Mouse (Mus musculus) lung, embryonic 16.5 days (tissue): Measurements from ENCODE around the gene Mapk13. TPM values are rescaled to one million over a fixed set of nuclear protein-coding genes. Genes with fewer than 3 reads are reported as not detected.

Experiments used
- ATAC-seq: fragments of 200-750 bp; cut with Nextera tagmentation; 2 replicates; pipeline ENCODE4 v1.8.0; 2017; ENCODE audit warnings: low read depth, mild to moderate bottlenecking, moderate library complexity
- H3K27ac ChIP-seq: fragments of 300-500 bp; sonication (generic); 2 replicates; pipeline ENCODE4 v1.5.1; 2014; ENCODE audit warnings: mild to moderate bottlenecking, control low read depth, low read length
- H3K27me3 ChIP-seq: fragments of 300-500 bp; sonication (generic); 2 replicates; pipeline ENCODE4 v1.6.1; 2014; ENCODE audit warnings: low read depth, low read length, mixed read lengths; ENCODE audit not compliant: control insufficient read depth, insufficient read depth
- H3K36me3 ChIP-seq: fragments of 300-500 bp; sonication (generic); 2 replicates; pipeline ENCODE4 v1.6.1; 2014; ENCODE audit warnings: low read length; ENCODE audit not compliant: control insufficient read depth, insufficient read depth
- H3K4me1 ChIP-seq: fragments of 300-500 bp; sonication (generic); replicated peaks from 2 replicates; pipeline ENCODE4 v1.6.1; 2014; ENCODE audit warnings: low read length, mixed read lengths; ENCODE audit not compliant: control insufficient read depth, insufficient read depth
- H3K4me2 ChIP-seq: fragments of 300-500 bp; sonication (generic); 2 replicates; pipeline ENCODE4 v1.6.1; 2014; ENCODE audit warnings: low read depth, low read length, control low read depth
- H3K4me3 ChIP-seq: fragments of 300-500 bp; sonication (generic); 2 replicates; pipeline ENCODE4 v1.5.1; 2014; ENCODE audit warnings: mild to moderate bottlenecking, low read length, control low read depth
- H3K9ac ChIP-seq: fragments of 300-500 bp; sonication (generic); 2 replicates; pipeline ENCODE4 v1.6.1; 2014; ENCODE audit warnings: low read length, control low read depth
- H3K9me3 ChIP-seq: fragments of 300-500 bp; sonication (generic); 2 replicates; pipeline ENCODE4 v1.6.1; 2016; ENCODE audit warnings: low read length; ENCODE audit not compliant: control insufficient read depth
- WGBS: fragments of 180-500 bp; shearing (Covaris S2); extraction: QIAGEN DNeasy Blood & Tissue Kit; methylation state at CpG from one replicate; pipeline ENCODE4 v1.1.7; 2014; 5-methylcytosine and 5-hydroxymethylcytosine counted together
- polyA plus RNA-seq: library from polyadenylated mRNA; unstranded; fragments of >200 nt; fragmentation: Nextera tagmentation; extraction: Ambion mirVana; gene quantifications from 2 replicates; pipeline ENCODE4 v1.2.1, GENCODE M21; 2015

Mapk13 gene
- polyA plus RNA-seq, 1 experiment from 2014 or later: 78.6 TPM

GRCm38 (mm10) chr17:28745773-28746172 lies 23.3 kb upstream of the Mapk13 start:
- WGBS: 83% methylated on average over 6 of the region's 6 CpGs
- no peak overlapping the region for H3K9ac ChIP-seq
- peaks cover 51% of the 10 kb centered on the region for H3K36me3 ChIP-seq
- no peak overlapping the region for H3K27ac ChIP-seq
- H3K4me2 ChIP-seq: no peak overlapping the region
- ATAC-seq: no peak
- no peaks in the 10 kb centered on the region for H3K9me3 ChIP-seq
- no peaks in the 10 kb centered on the region for H3K27me3 ChIP-seq
- no peaks in the 10 kb centered on the region for H3K4me1 ChIP-seq
- H3K4me3 ChIP-seq: no peak overlapping the region

- H3K36me3 ChIP-seq: peaks cover 32% of the 10 kb centered on the region
- H3K27ac ChIP-seq: no peak overlapping the region
- no peak overlapping the region for H3K4me2 ChIP-seq
- no peak for ATAC-seq
- no peaks in the 10 kb centered on the region for H3K9me3 ChIP-seq
- no peaks in the 10 kb centered on the region for H3K27me3 ChIP-seq
- H3K4me1 ChIP-seq: no peaks in the 10 kb centered on the region
- WGBS: 84% methylated on average over 4 of the region's 4 CpGs
- H3K4me3 ChIP-seq: no peak overlapping the region
- H3K9ac ChIP-seq: no peak overlapping the region
These were observed 21.1 kb upstream of the Mapk13 start for GRCm38 (mm10) chr17:28748001-28748400.

- no peak overlapping the region for H3K4me3 ChIP-seq
- ATAC-seq: no peak
These were observed 18.5 kb upstream of the Mapk13 start for GRCm38 (mm10) chr17:28750580-28750979.

GRCm38 (mm10) chr17:28756447-28756846 lies 12.7 kb upstream of the Mapk13 start:
- ATAC-seq: no peak

More at GRCm38 (mm10) chr17:28750580-28750979, 18.5 kb upstream of the Mapk13 start:
- Histone ChIP-seq H3K27ac (no peak overlapping the region), H3K36me3 (peaks cover 9% of the 10 kb centered on the region), H3K9ac (no peak overlapping the region), H3K27me3 (no peaks in the 10 kb centered on the region), H3K4me1 (no peaks in the 10 kb centered on the region), H3K9me3 (no peaks in the 10 kb centered on the region), H3K4me2 (no peak overlapping the region)
- 70% methylated on average over 6 of the region's 6 CpGs for WGBS

GRCm38 (mm10) chr17:28757470-28757869 lies 11.6 kb upstream of the Mapk13 start:
- H3K36me3 ChIP-seq: no peaks in the 10 kb centered on the region
- H3K27ac ChIP-seq: no peak overlapping the region
- H3K4me1 ChIP-seq: no peaks in the 10 kb centered on the region
- H3K9ac ChIP-seq: no peak overlapping the region
- H3K9me3 ChIP-seq: no peaks in the 10 kb centered on the region
- 59% methylated on average over 2 of the region's 2 CpGs for WGBS
- no peak overlapping the region for H3K4me3 ChIP-seq
- no peak overlapping the region for H3K4me2 ChIP-seq
- H3K27me3 ChIP-seq: no peaks in the 10 kb centered on the region
- ATAC-seq: no peak

More at GRCm38 (mm10) chr17:28756447-28756846, 12.7 kb upstream of the Mapk13 start:
- no peaks in the 10 kb centered on the region for H3K4me1 ChIP-seq
- WGBS: 62% methylated on average over 5 of the region's 5 CpGs
- no peak overlapping the region for H3K27ac ChIP-seq
- H3K9ac ChIP-seq: no peak overlapping the region
- H3K27me3 ChIP-seq: no peaks in the 10 kb centered on the region
- H3K4me2 ChIP-seq: no peak overlapping the region
- no peaks in the 10 kb centered on the region for H3K36me3 ChIP-seq
- no peaks in the 10 kb centered on the region for H3K9me3 ChIP-seq
- no peak overlapping the region for H3K4me3 ChIP-seq

- H3K9me3 ChIP-seq: no peaks in the 10 kb centered on the region
- no peak for ATAC-seq
- H3K4me2 ChIP-seq: no peak overlapping the region
- no peak overlapping the region for H3K27ac ChIP-seq
- H3K9ac ChIP-seq: no peak overlapping the region
- no peaks in the 10 kb centered on the region for H3K36me3 ChIP-seq
- no peak overlapping the region for H3K4me3 ChIP-seq
- 49% methylated on average over 8 of the region's 8 CpGs for WGBS
- H3K4me1 ChIP-seq: no peaks in the 10 kb centered on the region
- no peaks in the 10 kb centered on the region for H3K27me3 ChIP-seq
These were observed 8.3 kb upstream of the Mapk13 start for GRCm38 (mm10) chr17:28760736-28761312.

GRCm38 (mm10) chr17:28761871-28762270 lies 7.2 kb upstream of the Mapk13 start:
- H3K27ac ChIP-seq: no peak overlapping the region
- H3K27me3 ChIP-seq: no peaks in the 10 kb centered on the region
- H3K9ac ChIP-seq: no peak overlapping the region
- H3K4me1 ChIP-seq: no peaks in the 10 kb centered on the region
- ATAC-seq: no peak
- H3K36me3 ChIP-seq: no peaks in the 10 kb centered on the region
- no peak overlapping the region for H3K4me3 ChIP-seq
- 12% methylated on average over 3 of the region's 3 CpGs for WGBS
- no peaks in the 10 kb centered on the region for H3K9me3 ChIP-seq
- no peak overlapping the region for H3K4me2 ChIP-seq

GRCm38 (mm10) chr17:28766203-28766602 lies 2.9 kb upstream of the Mapk13 start:
- peaks cover 16% of the 10 kb centered on the region for H3K27me3 ChIP-seq
- H3K27ac ChIP-seq: no peak overlapping the region
- no peaks in the 10 kb centered on the region for H3K9me3 ChIP-seq
- 37% methylated on average over 3 of the region's 3 CpGs for WGBS
- H3K4me2 ChIP-seq: no peak overlapping the region
- peaks cover 10% of the 10 kb centered on the region for H3K4me1 ChIP-seq
- no peak for ATAC-seq
- H3K4me3 ChIP-seq: no peak overlapping the region
- H3K36me3 ChIP-seq: no peaks in the 10 kb centered on the region
- no peak overlapping the region for H3K9ac ChIP-seq

GRCm38 (mm10) chr17:28766781-28767515 lies 2.1 kb upstream of the Mapk13 start:
- no peak overlapping the region for H3K4me3 ChIP-seq
- no peaks in the 10 kb centered on the region for H3K36me3 ChIP-seq
- no peak for ATAC-seq
- WGBS: 71% methylated on average over 11 of the region's 11 CpGs
- H3K9ac ChIP-seq: no peak overlapping the region
- no peaks in the 10 kb centered on the region for H3K9me3 ChIP-seq
- peaks cover 10% of the 10 kb centered on the region for H3K4me1 ChIP-seq
- no peak overlapping the region for H3K27ac ChIP-seq
- H3K27me3 ChIP-seq: peaks cover 16% of the 10 kb centered on the region
- H3K4me2 ChIP-seq: no peak overlapping the region
